Mouse (Mus musculus) testis, adult 2 months (tissue): ENCODE data around the gene Gm42669.

Experiments used
- CTCF ChIP-seq: fragments of 200-500 bp; IDR thresholded peaks from 2 replicates; pipeline ENCODE4 v1.5.1; 2012; ENCODE audit warnings: low read depth, mild to moderate bottlenecking, inconsistent platforms, low read length, moderate library complexity; ENCODE audit not compliant: control insufficient read depth, insufficient read depth, insufficient replicate concordance
- POLR2A ChIP-seq: fragments of 200-500 bp; IDR thresholded peaks from 2 replicates; pipeline ENCODE4 v1.6.1; 2012; ENCODE audit warnings: low read depth, mild to moderate bottlenecking, inconsistent platforms, low read length, moderate library complexity; ENCODE audit not compliant: control insufficient read depth

DNA sequence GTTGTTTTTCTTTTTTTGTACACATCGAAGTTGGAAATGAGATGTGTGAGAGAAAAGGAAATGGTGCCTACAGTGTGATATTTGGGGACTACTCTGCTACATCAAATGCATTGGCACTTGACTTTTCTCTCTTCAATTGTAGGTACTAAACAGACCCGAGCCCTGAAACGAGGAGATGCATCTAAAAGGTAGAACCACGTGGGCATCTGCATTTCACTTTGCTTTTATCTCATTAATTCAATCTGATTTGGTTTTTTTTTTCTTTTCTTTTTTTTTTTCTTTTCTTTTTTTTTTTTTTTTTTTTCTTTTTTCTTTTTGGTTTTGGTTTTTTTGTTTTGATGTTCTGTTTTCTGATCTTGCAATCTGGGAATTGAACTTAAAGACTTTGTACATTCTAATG, 91.0 kb downstream of the Gm42669 start:
- TF ChIP-seq CTCF, result no peak
- no peak for TF ChIP-seq POLR2A
